Mouse (Mus musculus): Measurements from ENCODE around the gene Tango6. TPM values are rescaled to one million over a fixed set of nuclear protein-coding genes. Genes with fewer than 3 reads are reported as not detected.

Gene Tango6
- polyA plus RNA-seq, 1 experiment: 2.2 TPM

GRCm38 (mm10) chr8:106723921-106724320 lies 41.1 kb downstream of the Tango6 start:
- TF ChIP-seq GATA1 (IDR thresholded peaks at IDR 0.05; ENCODE audit: low read length): no peak

GRCm38 (mm10) chr8:106726551-106726950 lies 43.7 kb downstream of the Tango6 start:
- TF ChIP-seq GATA1 (IDR thresholded peaks at IDR 0.05; ENCODE audit: low read length): no peak

- TF ChIP-seq GATA1 (IDR thresholded peaks at IDR 0.05; ENCODE audit: low read length): no peak
Observed at GRCm38 (mm10) chr8:106727241-106727835, 44.5 kb downstream of the Tango6 start.

DNA sequence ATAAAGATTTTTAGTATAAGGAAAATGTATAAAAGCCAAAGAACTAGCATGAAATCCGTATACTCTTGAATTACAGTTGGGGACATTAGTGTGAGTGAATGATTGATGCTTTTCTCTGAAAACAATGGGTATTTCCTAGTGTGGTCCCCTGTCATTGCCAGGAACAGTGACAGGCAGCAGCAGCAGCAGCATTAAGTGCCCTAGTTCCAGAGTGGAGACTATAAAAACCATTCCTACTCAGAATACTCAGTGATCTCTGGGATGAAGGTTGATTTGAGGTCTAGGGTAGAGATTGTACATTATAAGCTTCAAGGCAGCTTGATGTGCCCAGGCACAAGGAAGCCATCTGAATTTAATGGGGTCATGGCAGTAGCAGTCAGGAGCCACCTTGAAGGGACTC lies 45.0 kb downstream of the Tango6 start:
- TF ChIP-seq GATA1 (IDR thresholded peaks at IDR 0.05; ENCODE audit: low read length): no peak

GRCm38 (mm10) chr8:106732921-106733320 lies 50.1 kb downstream of the Tango6 start:
- no peak for TF ChIP-seq GATA1 (IDR thresholded peaks at IDR 0.05; ENCODE audit: low read length)

- no peak for TF ChIP-seq GATA1 (IDR thresholded peaks at IDR 0.05; ENCODE audit: low read length)
Observed at GRCm38 (mm10) chr8:106733703-106734102, 50.8 kb downstream of the Tango6 start.

GRCm38 (mm10) chr8:106734222-106734621 lies 51.4 kb downstream of the Tango6 start:
- no peak for TF ChIP-seq GATA1 (IDR thresholded peaks at IDR 0.05; ENCODE audit: low read length)

DNA sequence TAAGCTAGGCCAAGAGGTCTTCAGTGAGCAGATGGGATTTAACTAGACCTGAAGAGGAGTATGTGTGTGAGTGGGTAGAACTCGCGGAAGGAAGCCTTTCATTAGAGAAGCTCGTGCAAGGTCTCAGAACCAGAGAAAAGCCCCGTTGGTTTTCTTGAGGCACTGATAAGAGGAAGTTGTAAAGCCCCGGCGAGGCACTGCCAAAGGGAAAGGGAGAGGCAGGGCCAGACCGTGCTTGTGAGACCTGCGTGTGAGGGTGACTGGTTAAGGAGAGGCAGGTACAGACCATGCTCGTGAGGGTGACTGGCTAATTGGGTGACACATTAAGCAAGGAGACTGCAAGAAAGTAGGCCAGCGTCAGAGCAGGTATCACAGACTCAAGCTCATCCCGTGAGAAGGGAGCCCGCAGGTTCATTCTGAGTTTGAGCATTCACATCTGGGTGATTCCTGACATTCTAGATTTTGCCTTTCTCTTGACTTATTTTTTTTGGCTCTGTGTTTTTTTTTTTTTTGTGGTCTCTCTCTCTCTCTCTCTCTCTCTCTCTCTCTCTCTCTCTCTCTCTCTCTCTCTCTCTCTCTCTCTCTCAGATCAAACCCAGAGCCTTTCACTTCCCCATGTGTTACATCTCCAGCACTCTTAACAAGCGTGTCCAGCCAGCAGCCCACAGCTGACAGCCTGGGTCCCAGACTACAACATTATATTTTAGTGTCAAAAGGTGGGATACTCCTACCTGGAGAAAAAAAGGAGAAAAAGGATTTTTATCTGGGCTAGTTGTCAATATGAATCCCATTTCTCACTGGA lies 54.2 kb downstream of the Tango6 start:
- no peak for TF ChIP-seq GATA1 (IDR thresholded peaks at IDR 0.05; ENCODE audit: low read length)

GRCm38 (mm10) chr8:106737846-106738245 lies 55.0 kb downstream of the Tango6 start:
- TF ChIP-seq GATA1 (IDR thresholded peaks at IDR 0.05; ENCODE audit: low read length): no peak

DNA sequence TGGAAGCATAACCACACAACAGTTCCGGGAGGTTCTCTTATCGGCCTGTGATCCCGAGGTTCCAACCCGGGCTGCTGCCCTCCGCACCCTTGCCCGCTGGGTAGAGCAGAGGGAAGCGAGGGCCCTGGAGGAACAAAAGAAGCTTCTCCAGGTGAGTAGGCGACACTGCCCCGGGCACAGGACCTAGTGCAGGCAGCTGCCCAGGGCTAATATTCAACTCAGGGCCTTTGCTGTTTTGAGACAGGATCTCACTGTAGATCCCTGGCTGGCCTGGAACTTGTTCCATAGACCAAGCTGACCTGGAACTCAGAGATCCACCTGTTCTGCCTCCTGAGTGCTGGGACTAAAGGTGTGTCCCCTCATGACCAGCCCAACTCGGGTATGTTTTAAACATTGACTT lies 59.5 kb downstream of the Tango6 start:
- TF ChIP-seq GATA1 (IDR thresholded peaks at IDR 0.05; ENCODE audit: low read length): no peak

DNA sequence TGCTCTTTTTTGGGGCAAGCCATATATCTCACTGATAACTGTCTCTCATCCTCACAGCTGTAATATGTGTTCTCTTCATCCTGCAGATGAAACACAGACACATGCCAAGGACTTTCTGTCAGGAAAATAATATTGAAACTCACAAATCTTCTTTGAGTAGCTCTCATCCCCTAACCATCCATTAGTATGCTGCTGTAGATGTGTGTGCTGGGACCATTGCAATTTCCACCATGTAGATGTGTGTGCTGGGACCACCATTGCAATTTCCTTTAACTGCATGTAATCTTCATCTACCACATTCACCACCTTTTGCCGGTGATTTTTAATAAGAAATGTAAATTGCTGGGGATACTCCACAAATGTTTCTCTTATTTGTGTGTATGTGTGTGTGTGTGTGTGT lies 60.5 kb downstream of the Tango6 start:
- TF ChIP-seq GATA1 (IDR thresholded peaks at IDR 0.05; ENCODE audit: low read length): no peak

DNA sequence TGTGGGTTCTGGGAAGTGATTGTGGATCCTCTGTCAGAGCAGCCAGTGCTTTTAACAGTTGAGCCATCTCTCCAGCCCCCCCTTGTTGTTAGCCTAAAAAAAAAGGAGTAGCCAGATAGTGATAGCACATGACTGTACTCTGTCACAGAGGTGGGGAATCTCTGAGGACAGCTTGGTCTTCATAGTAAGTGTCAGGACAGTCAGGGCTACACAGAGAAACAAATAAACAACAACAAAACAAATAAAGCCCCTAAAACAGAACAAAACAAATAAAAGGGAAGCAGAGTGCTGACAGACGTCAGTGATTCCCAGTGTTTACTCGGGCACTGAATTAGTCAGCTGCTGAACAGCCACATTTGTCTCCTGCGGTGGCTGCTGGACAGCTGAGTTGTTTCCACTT lies 70.6 kb downstream of the Tango6 start:
- TF ChIP-seq GATA1 (IDR thresholded peaks at IDR 0.05; ENCODE audit: low read length): no peak

DNA sequence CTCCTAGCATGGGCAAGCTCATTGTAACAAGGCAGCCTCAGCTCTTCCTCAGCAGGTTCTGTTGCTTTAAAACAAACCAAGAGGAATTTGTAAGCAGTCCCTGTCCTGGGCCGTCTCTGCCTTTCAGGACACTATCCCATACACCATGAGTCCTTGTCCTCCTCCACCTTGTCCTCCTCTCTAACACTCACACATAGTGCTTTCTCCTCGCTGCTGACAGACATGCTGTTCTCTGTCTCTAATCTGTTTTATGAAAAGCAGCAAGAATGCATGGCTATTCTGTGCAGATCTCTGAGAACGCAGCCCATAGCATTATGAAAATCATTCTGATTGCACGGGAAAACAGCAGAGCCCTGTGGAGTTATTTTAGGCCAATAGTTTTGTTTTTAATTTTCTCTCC lies 78.4 kb downstream of the Tango6 start:
- TF ChIP-seq GATA1 (IDR thresholded peaks at IDR 0.05; ENCODE audit: low read length): no peak

- TF ChIP-seq GATA1 (IDR thresholded peaks at IDR 0.05; ENCODE audit: low read length): no peak
Observed at GRCm38 (mm10) chr8:106761867-106762523, 79.1 kb downstream of the Tango6 start.

- no peak for TF ChIP-seq GATA1 (IDR thresholded peaks at IDR 0.05; ENCODE audit: low read length)
Observed at GRCm38 (mm10) chr8:106764529-106764928, 81.7 kb downstream of the Tango6 start.

- no peak for TF ChIP-seq GATA1 (IDR thresholded peaks at IDR 0.05; ENCODE audit: low read length)
Observed at GRCm38 (mm10) chr8:106765570-106765969, 82.7 kb downstream of the Tango6 start.

DNA sequence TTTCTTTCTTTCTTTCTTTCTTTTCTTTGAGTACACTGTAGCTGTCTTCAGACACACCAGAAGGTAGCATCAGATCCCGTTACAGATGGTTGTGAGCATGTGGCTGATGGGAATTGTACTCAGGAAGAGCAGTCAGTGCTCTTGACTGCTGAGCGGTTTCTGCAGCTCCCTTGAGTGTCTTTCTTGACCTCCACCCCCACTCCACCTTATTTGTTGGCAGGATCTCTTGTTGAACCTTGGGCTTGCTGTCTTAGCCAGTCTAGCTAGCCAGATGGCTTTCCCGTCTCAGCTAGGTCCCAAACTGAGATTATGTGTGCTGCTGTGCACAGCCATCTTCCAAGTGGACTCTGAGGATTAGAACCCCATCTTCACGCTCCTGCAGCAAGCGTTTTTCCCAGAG lies 83.9 kb downstream of the Tango6 start:
- TF ChIP-seq GATA1 (IDR thresholded peaks at IDR 0.05; ENCODE audit: low read length): no peak
